Mouse (Mus musculus): ENCODE data around the gene Gm21972. TPM values are rescaled to one million over a fixed set of nuclear protein-coding genes. Genes with fewer than 3 reads are reported as not detected.

Gm21972 gene
- total and polyA plus RNA-seq, 3 experiments, result 0.65 to 52.7 TPM; not detected in 1

DNA sequence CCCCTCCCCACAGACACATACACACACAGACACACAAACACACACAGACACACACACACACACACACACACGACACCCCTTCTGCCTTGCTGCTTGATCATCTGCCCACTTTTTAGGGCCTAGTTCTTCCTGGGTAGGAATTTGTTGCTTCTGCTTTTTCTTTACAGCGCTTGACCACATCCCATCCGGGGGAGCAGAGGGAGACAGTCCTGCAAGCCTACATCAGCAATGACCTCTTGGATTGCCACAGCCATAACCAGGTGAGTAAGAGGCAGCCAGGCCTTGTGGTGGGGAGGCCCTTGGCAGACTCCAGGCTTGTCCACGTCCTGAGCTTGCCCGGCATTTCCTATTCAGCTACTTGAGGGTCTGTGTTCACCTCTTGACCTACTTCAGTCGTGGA is 57.4 kb downstream of the Gm21972 start:
- no peak for DNase-seq (ENCODE audit: low read depth, low spot score)
- Histone ChIP-seq H3K9ac (ENCODE audit: control insufficient read depth, low read depth, low read length, poor library complexity, severe bottlenecking) (no peak overlapping the region), H3K36me3 (ENCODE audit: control insufficient read depth in 1 of 2, insufficient read depth in 2 of 2, low read length in 2 of 2) (no peaks in the 10 kb centered on the region; a peak in 1 of 4 replicates), H3K27me3 (ENCODE audit: control insufficient read depth in 1 of 2, insufficient read depth in 2 of 2, low read length in 2 of 2) (no peaks in the 10 kb centered on the region), H3K4me1 (ENCODE audit: control insufficient read depth in 1 of 2, insufficient read depth in 2 of 2, low read length in 2 of 2) (no peaks in the 10 kb centered on the region), H3K79me2 (ENCODE audit: control insufficient read depth, insufficient read depth, low read length, poor library complexity) (no peaks in the 10 kb centered on the region), H3K27ac (ENCODE audit: control insufficient read depth, low read depth, low read length) (no peak overlapping the region), H3K9me3 (replicated peaks; ENCODE audit: insufficient read depth, low read length) (no peaks in the 10 kb centered on the region), H3K4me3 (ENCODE audit: control insufficient read depth in 1 of 2, insufficient read depth in 1 of 2, low read depth in 2 of 2, low read length in 2 of 2) (no peak overlapping the region)
- TF ChIP-seq BHLHE40 (IDR thresholded peaks at IDR 0.05; ENCODE audit: borderline replicate concordance, low read depth, low read length) (no peak), TCF12 (IDR thresholded peaks at IDR 0.05; ENCODE audit: low read depth, low read length) (no peak), RAD21 (IDR thresholded peaks at IDR 0.05; ENCODE audit: low read depth, low read length) (no peak), GABPA (IDR thresholded peaks at IDR 0.05; ENCODE audit: low read depth, low read length) (no peak), ZMIZ1 (IDR thresholded peaks at IDR 0.05; ENCODE audit: low read depth, low read length) (no peak), CHD1 (IDR thresholded peaks at IDR 0.05; ENCODE audit: low read depth, low read length) (no peak), ETS1 (IDR thresholded peaks at IDR 0.05; ENCODE audit: low read depth, low read length) (no peak), CHD2 (IDR thresholded peaks at IDR 0.05; ENCODE audit: low read length) (no peak), POLR2AphosphoS5 (IDR thresholded peaks at IDR 0.05; ENCODE audit: borderline replicate concordance, low read depth, low read length) (no peak), MEF2A (IDR thresholded peaks at IDR 0.05; ENCODE audit: extremely low read depth, insufficient replicate concordance, low read depth, low read length, poor library complexity, severe bottlenecking) (no peak), MXI1 (IDR thresholded peaks at IDR 0.05; ENCODE audit: low read depth, low read length) (no peak), ZNF384 (IDR thresholded peaks at IDR 0.05; ENCODE audit: low read depth, low read length) (no peak), MYC (IDR thresholded peaks at IDR 0.05; ENCODE audit: low read depth, low read length) (no peak), MAFK (IDR thresholded peaks at IDR 0.05; ENCODE audit: borderline replicate concordance, low read depth, low read length) (no peak), ZKSCAN1 (IDR thresholded peaks at IDR 0.05; ENCODE audit: low read depth, low read length) (no peak), USF2 (IDR thresholded peaks at IDR 0.05; ENCODE audit: borderline replicate concordance in 1 of 2, insufficient read depth in 1 of 2, low read depth in 1 of 2, low read length in 2 of 2) (no peak), TAL1 (IDR thresholded peaks at IDR 0.05; ENCODE audit: low read length) (no peak)

DNA sequence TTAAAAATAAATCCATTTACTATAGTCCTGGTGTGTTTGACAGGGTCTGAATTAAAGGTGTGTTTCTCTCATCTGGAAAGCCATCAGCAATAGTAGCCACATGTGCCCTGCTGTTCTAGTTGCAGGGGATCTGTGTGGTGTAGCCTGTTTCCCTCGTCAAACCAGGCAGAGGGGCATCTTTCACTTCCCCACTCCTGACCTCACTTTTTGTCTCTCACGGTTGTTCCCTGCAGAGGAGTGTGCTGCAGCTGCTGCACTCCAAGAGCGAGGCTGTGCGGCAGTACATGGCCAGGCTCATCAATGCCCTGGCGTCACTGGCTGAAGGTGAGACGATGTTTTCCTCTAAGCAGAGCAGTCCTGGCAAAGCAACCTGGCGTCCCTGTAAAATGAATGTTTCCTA is 60.6 kb downstream of the Gm21972 start:
- no peak for DNase-seq (ENCODE audit: low read depth, low spot score)

More for the DNA sequence above, 60.6 kb downstream of the Gm21972 start:
- TF ChIP-seq ZKSCAN1 (IDR thresholded peaks at IDR 0.05; ENCODE audit: low read depth, low read length) (no peak), CTCF (IDR thresholded peaks at IDR 0.05 in 2 of 3, conservative IDR thresholded peaks at IDR 0.05 in 1 of 3; ENCODE audit: control insufficient read depth in 1 of 3, insufficient read depth in 1 of 3, low read depth in 2 of 3, low read length in 3 of 3, poor library complexity in 1 of 3, severe bottlenecking in 1 of 3) (no peak), POLR2AphosphoS2 (IDR thresholded peaks at IDR 0.05; ENCODE audit: low read length) (no peak), MYC (IDR thresholded peaks at IDR 0.05; ENCODE audit: low read depth, low read length) (no peak), MYB (IDR thresholded peaks at IDR 0.05; ENCODE audit: low read depth, low read length) (no peak), MAX (IDR thresholded peaks at IDR 0.05; ENCODE audit: low read length) (no peak)
- no peak overlapping the region for H3K27ac ChIP-seq (ENCODE audit: control insufficient read depth, low read depth, low read length)
- no peaks in the 10 kb centered on the region for H3K4me1 ChIP-seq (ENCODE audit: control insufficient read depth in 1 of 2, insufficient read depth in 2 of 2, low read length in 2 of 2)
- H3K9ac ChIP-seq (ENCODE audit: control insufficient read depth, low read depth, low read length, poor library complexity, severe bottlenecking), result no peak overlapping the region
- H3K9me3 ChIP-seq (replicated peaks; ENCODE audit: insufficient read depth, low read length), result no peaks in the 10 kb centered on the region
- no peak overlapping the region for H3K4me3 ChIP-seq (ENCODE audit: control insufficient read depth in 1 of 2, insufficient read depth in 1 of 2, low read depth in 2 of 2, low read length in 2 of 2)
- no peaks in the 10 kb centered on the region for H3K27me3 ChIP-seq (ENCODE audit: control insufficient read depth in 1 of 2, insufficient read depth in 2 of 2, low read length in 2 of 2)
- no peaks in the 10 kb centered on the region for H3K79me2 ChIP-seq (ENCODE audit: control insufficient read depth, insufficient read depth, low read length, poor library complexity)
- H3K36me3 ChIP-seq (ENCODE audit: control insufficient read depth in 1 of 2, insufficient read depth in 2 of 2, low read length in 2 of 2), result no peaks in the 10 kb centered on the region; a peak in 1 of 4 replicates

Measured in MEL (cell line).